Mouse (Mus musculus) cerebellum, adult 9-10 months (tissue): ENCODE results near the gene Lce3e.

Source experiments
- DNase-seq: peaks from one replicate; pipeline ENCODE4 v3.0.0; 2022

Gene Lce3e

DNA sequence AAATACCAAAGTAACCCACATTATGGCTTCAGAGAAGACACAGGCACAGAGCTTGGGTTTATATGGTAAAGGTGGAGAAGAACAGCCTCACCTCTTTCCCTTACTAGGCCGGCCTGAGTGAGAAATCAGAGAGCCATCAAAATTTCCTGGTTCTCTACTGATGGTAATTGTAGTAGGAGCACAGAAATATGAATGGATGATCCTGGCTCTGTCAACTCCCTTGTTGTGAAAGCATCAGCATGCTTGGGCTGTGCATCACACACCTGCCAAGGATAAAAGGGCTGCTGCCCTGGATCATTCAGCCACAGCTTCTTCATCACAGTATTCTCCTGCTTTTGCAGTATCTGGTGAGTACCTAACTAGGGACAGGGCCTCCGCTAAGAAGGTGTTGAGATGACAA lies at the start of gene Lce3e:
Gene Lce3e (plus strand): TSS at position 301 of the 400 bp plus-strand sequence.
- DNase-seq, result no peak

DNA sequence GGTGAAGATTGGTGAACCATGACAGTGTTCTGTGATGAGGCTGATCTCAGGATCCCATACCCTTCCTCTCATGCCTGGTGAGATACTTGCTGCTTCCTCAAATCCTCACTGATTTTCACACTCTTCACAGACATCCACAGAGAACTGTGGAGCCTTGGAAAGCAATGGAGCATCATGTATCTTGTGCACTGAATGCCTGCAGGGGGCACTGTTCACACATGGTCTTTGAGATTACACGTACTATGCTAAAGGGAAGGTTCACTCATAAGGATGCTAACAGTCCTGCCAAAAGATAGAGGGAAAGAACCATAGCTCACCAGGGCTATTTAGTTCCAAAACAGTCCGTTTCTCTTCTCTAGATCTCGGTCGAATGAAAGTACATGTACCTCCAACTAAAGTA lies 46.5 kb upstream of the Lce3e start:
- no peak for DNase-seq

DNA sequence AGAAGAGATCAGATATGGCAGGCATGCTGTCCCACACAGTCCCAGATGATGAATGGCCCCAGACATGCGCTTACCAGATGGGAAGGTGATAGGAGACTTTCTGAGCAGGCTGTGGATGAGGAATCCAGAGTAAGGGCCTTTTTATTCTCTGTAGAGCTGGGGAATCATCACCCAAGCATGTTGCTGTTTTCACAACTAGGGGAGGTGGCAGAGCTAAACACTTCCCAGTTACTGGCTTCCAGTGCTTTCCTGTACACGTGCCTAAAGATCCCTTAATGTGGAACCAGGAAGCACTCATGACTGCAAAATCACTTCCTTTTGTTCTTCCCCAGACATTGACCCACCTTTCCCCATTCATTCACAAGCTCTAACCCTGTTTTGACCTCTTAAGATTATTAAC lies 40.7 kb upstream of the Lce3e start, which contains the start of gene Lce3a:
Gene Lce3a (minus strand): TSS at position 101 of the 400 bp plus-strand sequence.
- no peak for DNase-seq

DNA sequence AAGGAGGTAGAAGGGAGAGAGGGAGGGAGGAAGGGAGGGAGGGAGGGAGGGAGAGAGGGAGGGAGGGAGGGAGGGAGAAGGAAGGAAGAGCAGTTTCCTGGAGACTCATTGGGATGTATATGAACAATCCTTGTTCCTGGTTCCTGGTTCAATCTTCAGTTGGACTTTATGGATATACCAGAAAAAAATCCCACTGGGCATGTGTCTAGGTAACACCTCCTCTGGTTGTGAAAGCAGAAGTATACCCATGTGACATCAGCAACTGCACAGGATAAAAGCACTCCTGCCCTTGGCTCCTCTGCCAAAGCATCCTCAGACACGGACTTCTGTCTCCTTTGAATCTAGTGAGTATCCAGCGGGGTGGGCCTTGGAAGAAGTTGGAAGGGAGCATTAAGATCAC lies 34.2 kb upstream of the Lce3e start, which contains the start of gene Lce3b:
Gene Lce3b (plus strand): TSS at position 301 of the 400 bp plus-strand sequence.
- no peak for DNase-seq

DNA sequence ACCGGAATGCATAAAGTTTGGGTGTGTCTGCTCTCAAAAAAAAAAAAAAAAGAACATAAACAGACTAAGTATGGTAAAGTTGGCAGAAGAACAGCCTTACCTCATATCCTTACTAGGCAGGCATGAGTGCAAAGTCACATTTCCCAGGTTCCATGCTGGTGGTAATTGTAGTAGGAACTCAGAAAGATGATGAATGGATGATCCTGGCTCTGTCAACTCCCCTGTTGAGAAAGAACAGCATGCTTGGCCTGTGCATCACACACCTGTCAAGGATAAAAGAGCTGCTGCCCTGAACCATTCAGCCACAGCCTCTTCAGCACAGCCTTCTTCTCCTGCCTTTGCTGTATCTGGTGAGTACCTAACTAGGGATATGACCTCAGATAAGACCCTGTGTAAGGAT lies 22.7 kb upstream of the Lce3e start, which contains the start of gene Lce3c:
Gene Lce3c (plus strand): TSS at position 301 of the 400 bp plus-strand sequence.
- DNase-seq, result no peak

DNA sequence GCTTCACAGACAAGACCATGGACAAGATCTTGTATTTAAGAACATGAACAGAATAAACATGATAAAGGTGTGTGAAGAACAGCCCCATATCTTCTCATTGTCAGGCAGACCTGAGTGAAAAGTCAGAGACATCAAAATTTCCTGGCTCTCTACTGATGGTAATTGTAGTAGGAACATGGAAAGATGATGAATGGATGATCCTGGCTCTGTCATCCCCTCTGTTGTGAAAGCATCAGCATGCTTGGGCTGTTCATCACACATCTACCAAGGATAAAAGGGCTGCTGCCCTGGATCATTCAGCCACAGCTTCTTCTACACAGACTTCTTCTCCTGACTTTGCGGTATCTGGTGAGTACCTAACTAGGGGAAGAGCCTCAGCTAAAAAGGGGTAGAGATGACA lies 9.8 kb upstream of the Lce3e start, which contains the start of gene Lce3d:
Gene Lce3d (plus strand): TSS at position 301 of the 400 bp plus-strand sequence.
- no peak for DNase-seq

DNA sequence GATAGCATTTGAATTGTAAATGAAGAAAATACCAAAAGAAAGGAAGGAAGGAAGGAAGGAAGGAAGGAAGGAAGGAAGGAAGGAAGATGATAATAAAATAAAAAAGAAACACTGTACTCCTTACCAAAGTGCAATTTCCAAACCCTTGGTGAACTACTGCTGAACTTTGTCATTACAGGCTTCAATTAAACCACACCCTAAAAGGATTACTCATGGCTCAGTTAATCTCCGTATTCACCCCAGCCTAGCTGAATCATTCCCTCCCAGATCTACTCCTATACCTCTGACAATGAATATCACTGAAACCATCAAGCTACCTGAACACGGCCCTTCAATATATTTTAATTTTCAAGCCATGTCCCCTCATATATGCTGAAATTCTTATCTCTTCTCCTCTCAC lies 11.6 kb downstream of the Lce3e start:
- DNase-seq, result no peak

DNA sequence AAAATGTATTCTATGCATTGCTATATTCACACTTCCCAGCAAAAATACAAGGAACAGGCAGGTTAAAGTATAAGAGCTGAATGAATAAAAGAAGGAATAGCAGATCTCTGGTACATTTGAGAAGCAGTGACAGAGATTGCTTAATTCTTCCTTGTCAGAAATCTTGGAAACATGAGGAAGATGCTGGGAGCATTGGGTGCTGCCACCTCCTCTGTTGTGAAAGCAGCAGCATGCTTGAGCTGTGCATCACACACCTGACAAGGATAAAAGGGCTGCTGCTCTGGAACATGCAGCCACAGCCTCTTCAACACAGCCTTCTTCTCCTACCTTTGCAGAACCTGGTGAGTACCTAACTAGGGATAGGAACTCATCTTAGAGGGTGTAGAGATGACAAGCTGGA lies 25.1 kb downstream of the Lce3e start, which contains the start of gene Lce3f:
Gene Lce3f (plus strand): TSS at position 301 of the 400 bp plus-strand sequence.
- no peak for DNase-seq

DNA sequence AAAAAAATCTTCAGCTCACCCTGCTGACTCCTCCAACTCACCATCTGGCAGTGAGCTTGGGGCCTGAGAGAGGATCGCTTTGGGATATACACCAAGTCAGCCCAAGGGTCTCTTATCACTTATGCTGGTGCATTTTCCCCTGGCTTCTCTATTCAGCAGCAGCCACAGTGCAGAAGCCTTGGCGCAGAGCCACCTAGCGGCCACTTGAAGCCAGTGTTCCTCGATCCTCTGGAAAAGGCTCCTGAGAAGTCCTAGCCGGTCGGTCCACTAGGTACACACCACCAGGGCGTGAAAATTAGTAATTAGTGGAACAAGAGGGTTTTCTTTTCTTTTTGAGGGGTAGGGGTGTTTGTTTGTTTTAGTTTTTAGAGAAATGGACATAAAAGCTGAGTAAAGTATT lies 31.8 kb downstream of the Lce3e start:
- peak; percentile 23 for DNase-seq

DNA sequence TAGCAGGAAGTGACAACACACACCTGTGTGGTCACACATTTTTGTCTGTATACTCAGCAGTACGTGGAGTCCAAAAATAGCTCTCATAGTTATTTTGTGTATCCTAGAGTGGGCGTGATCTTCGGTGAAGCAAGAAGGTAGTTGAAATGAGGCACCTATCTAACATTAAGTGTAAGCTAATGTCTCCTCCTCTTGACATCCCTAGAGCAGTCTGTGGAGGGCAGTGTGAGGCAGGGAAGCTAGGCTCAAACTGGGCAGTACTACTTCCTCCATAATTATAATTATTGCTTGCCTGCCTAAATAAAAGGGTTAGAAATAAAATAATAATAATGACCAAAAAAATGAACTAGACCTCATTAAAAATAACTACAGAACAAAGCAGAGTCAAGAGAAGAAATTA lies 33.8 kb downstream of the Lce3e start:
- no peak for DNase-seq

DNA sequence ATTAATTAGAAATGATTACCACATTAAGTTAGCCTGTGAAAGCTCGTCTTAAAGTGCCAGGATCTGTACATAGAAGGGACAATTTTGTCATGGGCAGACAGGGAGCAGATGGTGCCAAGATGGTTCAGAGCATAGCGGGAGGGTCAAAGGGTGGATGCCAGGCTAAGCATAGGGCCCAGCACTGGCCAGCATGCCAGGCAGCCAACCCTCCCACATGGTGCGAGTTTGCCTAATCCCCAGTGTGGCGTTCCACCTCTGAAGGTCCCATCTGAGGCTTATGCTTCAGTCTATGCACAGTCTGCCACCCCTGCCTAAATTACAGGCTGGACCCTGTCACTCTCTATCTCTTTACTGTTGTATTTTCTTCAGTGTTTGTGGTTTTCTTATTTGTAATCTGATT lies 36.0 kb downstream of the Lce3e start:
- DNase-seq, result no peak

DNA sequence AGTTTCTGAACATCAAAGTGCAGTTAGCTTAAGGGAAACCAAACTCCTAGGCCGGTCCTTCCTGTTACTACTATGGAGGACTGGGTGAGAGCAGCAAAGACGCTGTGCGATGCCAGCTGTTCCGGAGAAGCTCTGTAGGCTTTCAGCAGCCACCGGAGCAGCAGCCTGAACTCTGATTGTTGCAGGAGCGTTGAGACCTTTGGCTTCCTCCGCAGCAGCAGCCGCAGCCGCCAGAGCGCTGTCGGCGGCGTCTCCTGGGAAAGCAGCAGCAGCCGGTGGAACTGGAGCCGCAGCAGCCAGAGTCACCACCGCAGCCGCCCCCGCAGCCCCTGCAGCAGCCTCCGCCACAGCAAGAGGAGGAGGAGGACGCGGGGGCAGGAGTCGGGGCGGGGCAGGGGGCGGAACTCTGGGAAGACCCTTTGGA lies 47.5 kb downstream of the Lce3e start:
- DNase-seq, result no peak

DNA sequence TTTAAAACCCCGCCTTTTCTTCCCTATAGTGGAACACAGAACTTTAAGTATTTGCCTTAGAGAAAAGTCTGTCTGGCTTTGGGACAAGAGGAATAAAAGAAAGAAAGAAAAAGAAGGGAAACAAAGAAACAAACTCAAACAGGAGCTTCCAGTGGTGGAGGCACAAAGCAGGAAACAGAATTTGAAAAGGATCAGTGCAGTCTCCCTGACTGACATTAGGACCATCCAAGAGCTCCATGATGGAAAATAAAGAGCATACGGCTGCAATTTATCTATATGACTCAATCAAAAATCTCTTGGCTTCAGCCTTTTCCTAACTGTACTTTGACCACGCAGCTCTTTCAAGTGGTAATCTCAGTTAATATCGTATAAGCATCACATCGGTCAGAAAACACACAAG lies 48.0 kb downstream of the Lce3e start:
- DNase-seq, result no peak

DNA sequence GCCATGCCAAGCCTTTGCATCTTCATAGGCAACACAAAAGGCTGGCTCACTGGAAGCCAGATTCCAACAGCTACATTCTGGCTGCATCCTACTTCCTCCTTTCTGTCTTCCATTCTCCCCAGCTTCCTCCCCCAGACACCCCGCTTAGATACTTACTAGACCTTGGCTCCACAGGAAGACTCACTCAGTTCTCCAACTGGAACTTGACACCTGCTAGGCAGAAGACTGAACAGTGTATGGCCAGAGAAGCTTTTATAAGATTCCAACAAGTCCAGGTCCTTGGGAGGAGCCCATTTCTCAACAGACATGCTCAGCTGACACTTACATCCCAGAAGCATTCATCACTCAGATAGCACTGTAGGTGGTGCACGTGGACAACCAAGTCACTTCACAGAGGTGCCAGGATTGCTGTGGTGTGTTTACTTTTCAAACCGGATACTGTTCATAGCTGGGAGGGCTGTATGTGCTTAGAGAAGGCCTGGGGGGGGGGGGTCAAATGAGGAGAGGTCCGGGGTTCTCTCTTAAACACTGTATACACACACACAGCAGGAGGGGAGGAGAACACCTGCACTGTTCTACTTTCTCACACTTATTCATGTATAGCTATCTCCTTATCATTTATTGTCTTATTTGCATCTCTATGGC lies 48.7 kb downstream of the Lce3e start, which contains the start of gene Crct1:
Gene Crct1 (minus strand): TSS at position 228 of the 645 bp plus-strand sequence.
- DNase-seq, result no peak
